Mouse (Mus musculus) liver, embryonic 12.5 days (tissue): Measurements from ENCODE around the gene Pbrm1. TPM values are rescaled to one million over a fixed set of nuclear protein-coding genes. Genes with fewer than 3 reads are reported as not detected.
A peak's percentile ranks its signal among the peaks of the same experiment; 100 is the strongest.

Experiments
- ATAC-seq: fragments of 200-750 bp; cut with Nextera tagmentation; 2 replicates; pipeline ENCODE4 v1.8.0; 2017; ENCODE audit warnings: moderate number of reproducible peaks, mild to moderate bottlenecking, moderate library complexity
- H3K27ac ChIP-seq: fragments of 300-500 bp; sonication (generic); 2 replicates; pipeline ENCODE4 v1.5.1; 2016; ENCODE audit warnings: mild to moderate bottlenecking
- H3K27me3 ChIP-seq: fragments of 300-500 bp; sonication (generic); replicated peaks from 2 replicates; pipeline ENCODE4 v1.6.1; 2016; ENCODE audit warnings: mild to moderate bottlenecking, moderate library complexity
- H3K36me3 ChIP-seq: fragments of 300-500 bp; sonication (generic); 2 replicates; pipeline ENCODE4 v1.6.1; 2016; ENCODE audit warnings: mild to moderate bottlenecking, moderate library complexity
- H3K4me1 ChIP-seq: fragments of 300-500 bp; sonication (generic); 2 replicates; pipeline ENCODE4 v1.6.1; 2016
- H3K4me2 ChIP-seq: fragments of 300-500 bp; sonication (generic); 2 replicates; pipeline ENCODE4 v1.6.1; 2016; ENCODE audit warnings: mild to moderate bottlenecking, moderate library complexity
- H3K4me3 ChIP-seq: fragments of 300-500 bp; sonication (generic); 2 replicates; pipeline ENCODE4 v1.5.1; 2016; ENCODE audit warnings: mild to moderate bottlenecking, moderate library complexity
- H3K9ac ChIP-seq: fragments of 300-500 bp; sonication (generic); 2 replicates; pipeline ENCODE4 v1.6.1; 2016; ENCODE audit warnings: mild to moderate bottlenecking, moderate library complexity
- H3K9me3 ChIP-seq: fragments of 300-500 bp; sonication (generic); replicated peaks from 2 replicates; pipeline ENCODE4 v1.6.1; 2016; ENCODE audit warnings: mild to moderate bottlenecking, moderate library complexity
- WGBS: fragments of 180-500 bp; shearing (Covaris S2); methylation state at CpG from one replicate; pipeline ENCODE4 v1.1.7; 2016; ENCODE audit not compliant: insufficient replicate concordance; 5-methylcytosine and 5-hydroxymethylcytosine counted together
- polyA plus RNA-seq: library from polyadenylated mRNA; unstranded; fragments of >200 nt; fragmentation: Nextera tagmentation; extraction: Ambion mirVana; gene quantifications from 2 replicates; pipeline ENCODE4 v1.2.1, GENCODE M21; 2016

Pbrm1 gene
- polyA plus RNA-seq, 1 experiment from 2014 or later, result 95.8 TPM

GRCm38 (mm10) chr14:31165010-31165409 is 146.1 kb downstream of the Pbrm1 start:
- Histone ChIP-seq H3K9me3 (no peaks in the 10 kb centered on the region), H3K9ac (no peak overlapping the region), H3K36me3 (no peaks in the 10 kb centered on the region; the same call in 1 of the 2 replicates), H3K27me3 (peaks cover 55% of the 10 kb centered on the region), H3K4me1 (peaks cover 62% of the 10 kb centered on the region), H3K27ac (no peak overlapping the region), H3K4me3 (no peak overlapping the region), H3K4me2 (no peak overlapping the region)
- WGBS, result 59% methylated on average over 2 of the region's 2 CpGs
- no peak for ATAC-seq

- H3K27me3 ChIP-seq, result peaks cover 55% of the 10 kb centered on the region
- H3K9ac ChIP-seq, result no peak overlapping the region
- H3K4me3 ChIP-seq, result no peak overlapping the region
- no peak overlapping the region for H3K27ac ChIP-seq
- 43% methylated on average over 7 of the region's 7 CpGs for WGBS
- ATAC-seq, result no peak
- peak overlapping the region; percentile 34; the same call in 1 of the 2 replicates for H3K4me2 ChIP-seq
- H3K36me3 ChIP-seq, result peaks cover 3% of the 10 kb centered on the region
- H3K4me1 ChIP-seq, result peaks cover 66% of the 10 kb centered on the region
- H3K9me3 ChIP-seq, result no peaks in the 10 kb centered on the region
Measured at GRCm38 (mm10) chr14:31165458-31165857, 146.5 kb downstream of the Pbrm1 start.

- H3K9ac ChIP-seq, result no peak overlapping the region
- H3K4me3 ChIP-seq, result peak overlapping the region; percentile 18; the same call in 1 of the 2 replicates
- ATAC-seq, result no peak
- peaks cover 9% of the 10 kb centered on the region for H3K36me3 ChIP-seq
- peak overlapping the region; percentile 34 for H3K4me2 ChIP-seq
- no peak overlapping the region for H3K27ac ChIP-seq
- WGBS, result 15% methylated on average over 10 of the region's 10 CpGs
- peaks cover 49% of the 10 kb centered on the region for H3K27me3 ChIP-seq
- peaks cover 70% of the 10 kb centered on the region for H3K4me1 ChIP-seq
- no peaks in the 10 kb centered on the region for H3K9me3 ChIP-seq
Measured at GRCm38 (mm10) chr14:31165991-31166630, 147.2 kb downstream of the Pbrm1 start.

GRCm38 (mm10) chr14:31166827-31167226 is 147.9 kb downstream of the Pbrm1 start:
- H3K36me3 ChIP-seq, result peaks cover 17% of the 10 kb centered on the region
- 0 out of 2 replicates have a peak overlapping the region, but pooled peaks have one; percentile 25 for H3K9ac ChIP-seq
- H3K4me1 ChIP-seq, result peaks cover 75% of the 10 kb centered on the region
- WGBS, result 46% methylated on average over 9 of the region's 9 CpGs
- H3K4me2 ChIP-seq, result peak overlapping the region; percentile 34
- no peak for ATAC-seq
- H3K27me3 ChIP-seq, result peaks cover 43% of the 10 kb centered on the region
- H3K4me3 ChIP-seq, result peak overlapping the region; percentile 18
- no peaks in the 10 kb centered on the region for H3K9me3 ChIP-seq
- no peak overlapping the region for H3K27ac ChIP-seq

- Histone ChIP-seq H3K27me3 (peaks cover 27% of the 10 kb centered on the region), H3K4me2 (peak within 1 kb of the TSS; percentile 34; the same call in 1 of the 2 replicates), H3K9ac (0 out of 2 replicates have a peak within 1 kb of the TSS, but pooled peaks have one; percentile 24), H3K27ac (peak within 1 kb of the TSS; percentile 34), H3K36me3 (peaks cover 33% of the 10 kb centered on the region), H3K4me1 (peaks cover 63% of the 10 kb centered on the region), H3K4me3 (peak within 1 kb of the TSS; percentile 18), H3K9me3 (no peaks in the 10 kb centered on the region)
- no peak for ATAC-seq
- WGBS, result 9% methylated on average over 10 of the region's 10 CpGs
Measured at GRCm38 (mm10) chr14:31168425-31168824, 149.5 kb downstream of the Pbrm1 start, which contains the start of gene Stab1. Gene Stab1, minus strand, starts transcription at chr14:31168641.

- no peak overlapping the region for H3K4me2 ChIP-seq
Measured at GRCm38 (mm10) chr14:31169508-31169907, 150.6 kb downstream of the Pbrm1 start.

GRCm38 (mm10) chr14:31170963-31171362 is 152.0 kb downstream of the Pbrm1 start:
- Histone ChIP-seq H3K4me3 (no peak overlapping the region), H3K36me3 (peaks cover 58% of the 10 kb centered on the region), H3K27me3 (peaks cover 23% of the 10 kb centered on the region), H3K4me2 (no peak overlapping the region), H3K9me3 (no peaks in the 10 kb centered on the region), H3K4me1 (peaks cover 38% of the 10 kb centered on the region), H3K9ac (no peak overlapping the region), H3K27ac (no peak overlapping the region)
- no peak for ATAC-seq
- WGBS, result 79% methylated on average over 13 of the region's 13 CpGs

More at GRCm38 (mm10) chr14:31169508-31169907, 150.6 kb downstream of the Pbrm1 start:
- no peak overlapping the region for H3K9ac ChIP-seq
- peaks cover 43% of the 10 kb centered on the region for H3K36me3 ChIP-seq
- H3K4me3 ChIP-seq, result no peak overlapping the region
- no peak overlapping the region for H3K27ac ChIP-seq
- no peaks in the 10 kb centered on the region for H3K9me3 ChIP-seq
- peaks cover 26% of the 10 kb centered on the region for H3K27me3 ChIP-seq
- WGBS, result 16% methylated on average over 6 of the region's 6 CpGs
- peaks cover 52% of the 10 kb centered on the region for H3K4me1 ChIP-seq
- ATAC-seq, result no peak

Other genes with a start within 250 kb of the Pbrm1 start
- gene Tmem110, start 193.5 kb upstream of the Pbrm1 start, polyA plus RNA-seq, result 16.1 and 17.3 TPM in 2 replicates
- gene Mustn1, start 139.9 kb upstream of the Pbrm1 start, polyA plus RNA-seq, result 0.49 and 0.51 TPM in 2 replicates
- 8.8 and 9.2 TPM in 2 replicates for gene Itih4, start 132.7 kb upstream of the Pbrm1 start, polyA plus RNA-seq
- gene Itih3, start 95.4 kb upstream of the Pbrm1 start, polyA plus RNA-seq, result 74.1 and 74.2 TPM in 2 replicates
- 20.1 and 21.2 TPM in 2 replicates for gene Itih1, start 75.8 kb upstream of the Pbrm1 start, polyA plus RNA-seq
- 9.3 and 9.4 TPM in 2 replicates for gene Nek4, start 67.8 kb upstream of the Pbrm1 start, polyA plus RNA-seq
- 23.5 and 23.9 TPM in 2 replicates for gene Glt8d1, start 17.7 kb upstream of the Pbrm1 start, polyA plus RNA-seq
- gene Spcs1, start 17.5 kb upstream of the Pbrm1 start, polyA plus RNA-seq, result 296 and 308 TPM in 2 replicates
- gene Gnl3, start within 50 bp of the Pbrm1 start, polyA plus RNA-seq, result 156 and 166 TPM in 2 replicates
- gene Smim4, start 109.8 kb downstream of the Pbrm1 start, polyA plus RNA-seq, result 95.4 and 103 TPM in 2 replicates
- 298 and 306 TPM in 2 replicates for gene Nt5dc2, start 111.9 kb downstream of the Pbrm1 start, polyA plus RNA-seq
- gene Stab1, start 149.5 kb downstream of the Pbrm1 start, polyA plus RNA-seq, result 27.4 and 28.0 TPM in 2 replicates
- 10.8 and 11.5 TPM in 2 replicates for gene Tnnc1, start 189.2 kb downstream of the Pbrm1 start, polyA plus RNA-seq
- gene Nisch, start 197.8 kb downstream of the Pbrm1 start, polyA plus RNA-seq, result 145 and 151 TPM in 2 replicates
- gene Sema3g, start 198.7 kb downstream of the Pbrm1 start, polyA plus RNA-seq, result 0.04 and 0.18 TPM in 2 replicates
- gene Phf7, start 232.2 kb downstream of the Pbrm1 start, polyA plus RNA-seq, result 9.9 and 10.0 TPM in 2 replicates
- 53.8 and 54.4 TPM in 2 replicates for gene Bap1, start 232.3 kb downstream of the Pbrm1 start, polyA plus RNA-seq